Mouse (Mus musculus): ENCODE results near the gene Slc15a1.

Gene Slc15a1

GRCm38 (mm10) chr14:121493712-121494111, 11.3 kb downstream of the Slc15a1 start:
- DNase-seq (ENCODE audit: low spot score in 2 of 2) = no peak

DNA sequence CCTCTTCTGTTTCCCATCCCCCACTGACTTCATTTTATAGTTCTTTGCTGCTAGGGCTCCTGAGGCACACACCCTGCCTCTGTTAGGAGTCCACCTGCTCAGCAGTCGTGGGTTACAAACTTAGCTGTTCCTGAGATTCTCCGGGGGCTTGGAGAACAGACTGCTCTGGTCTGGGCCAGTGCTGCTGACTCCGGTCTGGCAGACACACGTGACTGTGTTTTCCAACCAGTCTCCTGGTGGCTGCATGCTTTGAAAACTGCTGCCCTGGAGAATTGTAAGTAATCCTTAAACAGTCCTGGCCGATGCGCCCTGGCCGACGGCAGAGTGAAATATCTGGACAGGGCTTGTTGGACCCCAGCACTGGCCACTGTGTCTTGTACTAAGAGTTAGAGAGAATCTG, 12.7 kb downstream of the Slc15a1 start:
- DNase-seq (ENCODE audit: low spot score in 2 of 2) = no peak

DNA sequence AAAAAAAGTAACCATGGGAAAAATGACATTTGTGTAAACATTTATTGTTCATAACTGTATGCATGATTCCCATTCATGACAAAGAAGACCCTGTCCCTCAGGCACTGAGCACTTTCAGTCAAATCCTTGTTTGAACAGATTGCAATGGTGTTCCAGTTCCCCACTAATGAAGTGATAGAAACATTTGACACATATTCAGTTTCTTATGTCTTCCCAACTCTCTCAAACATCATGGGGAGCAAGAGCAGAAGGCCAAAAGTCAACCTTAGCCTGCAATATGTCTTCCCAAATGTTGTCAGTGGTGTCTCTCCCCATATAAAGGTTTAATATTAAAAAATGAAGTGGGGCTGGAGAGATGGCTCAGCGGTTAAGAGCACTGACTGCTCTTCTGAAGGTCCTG, 19.3 kb downstream of the Slc15a1 start:
- DNase-seq (ENCODE audit: low spot score in 2 of 2) = no peak

DNA sequence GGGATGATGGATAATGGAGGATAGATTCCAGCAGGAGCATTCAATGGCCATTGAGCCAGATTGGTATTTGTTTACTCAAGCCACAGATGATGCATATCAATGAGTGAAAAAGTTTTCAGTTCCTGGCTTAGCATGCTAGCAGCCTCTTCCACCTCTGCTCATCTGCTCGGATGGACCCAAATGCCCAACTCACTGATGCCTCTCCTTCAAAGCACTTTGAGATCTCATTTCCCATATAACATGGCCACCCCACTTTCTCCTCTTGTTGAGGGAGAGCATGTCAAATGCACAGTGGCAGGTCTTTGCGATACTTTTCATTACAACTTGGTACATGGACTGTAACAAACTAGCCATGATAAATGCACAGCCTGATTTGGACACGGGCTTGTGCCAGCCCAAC, 20.6 kb downstream of the Slc15a1 start:
- DNase-seq (ENCODE audit: low spot score in 2 of 2) = no peak

- no peak for DNase-seq (ENCODE audit: low spot score in 2 of 2)
Measured at GRCm38 (mm10) chr14:121482181-121482580, 22.9 kb downstream of the Slc15a1 start.

DNA sequence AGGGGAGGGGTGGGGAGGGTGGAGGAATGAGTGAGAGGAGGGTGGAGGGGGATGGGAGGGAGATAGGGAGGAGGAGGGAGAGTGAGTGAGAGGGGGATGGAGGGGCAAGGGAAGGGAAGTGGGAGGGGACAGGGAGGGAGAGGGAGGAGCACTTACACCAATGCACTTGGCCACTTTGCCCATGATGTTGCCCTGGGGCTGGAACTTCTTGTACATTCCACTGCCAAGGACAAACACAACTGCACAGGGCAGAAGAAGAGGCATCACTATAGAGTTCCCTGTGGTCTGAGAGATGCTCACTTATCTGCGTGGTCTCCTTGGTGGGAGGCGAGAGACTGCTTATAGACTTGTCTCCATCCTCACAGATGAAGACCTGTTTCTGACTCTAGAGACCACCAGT, 23.5 kb downstream of the Slc15a1 start:
- no peak for DNase-seq (ENCODE audit: low spot score in 2 of 2)

DNA sequence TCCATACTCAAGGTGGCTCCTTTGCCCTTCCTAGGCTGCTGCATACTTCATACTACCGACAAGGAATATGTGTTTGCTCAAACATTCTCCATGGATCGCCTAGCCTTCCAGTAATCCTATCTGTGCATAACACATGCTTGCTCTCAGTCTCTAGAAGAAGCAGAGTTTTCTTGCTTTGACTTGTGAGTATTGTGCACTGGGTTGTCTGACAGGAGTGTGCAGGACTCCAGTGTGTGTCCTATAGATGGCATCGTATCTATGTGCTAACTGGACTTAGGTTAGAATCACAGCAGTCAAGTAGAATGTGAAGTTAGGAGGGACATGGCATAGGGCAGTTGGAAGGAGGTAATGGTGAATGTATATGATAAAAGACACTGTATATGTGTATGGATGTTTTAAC, 26.0 kb downstream of the Slc15a1 start:
- DNase-seq (ENCODE audit: low spot score in 2 of 2) = no peak

DNA sequence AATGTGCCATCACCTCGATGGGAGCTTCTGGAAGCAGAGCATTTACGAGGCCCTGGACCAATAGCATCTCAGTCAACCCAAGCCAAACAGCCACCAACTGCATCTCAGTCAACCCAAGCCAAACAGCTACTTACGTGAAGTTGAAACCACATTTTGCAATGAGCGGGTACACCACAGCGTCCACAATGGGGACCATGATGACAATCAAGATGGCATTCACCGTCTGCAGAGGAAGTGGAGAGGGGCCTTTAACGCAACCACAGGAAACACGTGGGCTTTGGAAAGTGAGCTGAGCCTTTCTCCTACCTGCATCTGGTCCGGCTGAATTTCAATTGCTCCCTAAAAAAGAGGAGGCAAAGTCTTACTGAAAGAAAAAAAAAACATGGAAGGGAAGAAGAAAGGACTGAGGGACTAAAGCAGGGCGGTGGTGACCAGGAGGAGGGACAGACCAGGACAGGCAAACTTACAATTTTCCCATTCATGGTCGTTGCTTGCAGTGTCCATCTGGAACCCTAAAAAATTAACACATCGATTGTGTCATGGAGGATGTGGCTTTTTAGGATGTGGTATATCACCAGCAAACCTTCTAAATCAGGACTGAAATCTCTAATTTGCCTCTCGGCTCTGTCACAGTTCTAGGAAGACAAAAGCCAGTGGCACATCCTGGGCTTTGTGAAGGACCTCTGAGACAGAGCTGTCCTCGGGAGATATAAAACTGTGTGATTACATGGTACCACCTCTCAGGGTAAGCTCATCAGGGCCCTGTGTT, 26.9 kb downstream of the Slc15a1 start:
- no peak for DNase-seq (ENCODE audit: low spot score in 2 of 2)

DNA sequence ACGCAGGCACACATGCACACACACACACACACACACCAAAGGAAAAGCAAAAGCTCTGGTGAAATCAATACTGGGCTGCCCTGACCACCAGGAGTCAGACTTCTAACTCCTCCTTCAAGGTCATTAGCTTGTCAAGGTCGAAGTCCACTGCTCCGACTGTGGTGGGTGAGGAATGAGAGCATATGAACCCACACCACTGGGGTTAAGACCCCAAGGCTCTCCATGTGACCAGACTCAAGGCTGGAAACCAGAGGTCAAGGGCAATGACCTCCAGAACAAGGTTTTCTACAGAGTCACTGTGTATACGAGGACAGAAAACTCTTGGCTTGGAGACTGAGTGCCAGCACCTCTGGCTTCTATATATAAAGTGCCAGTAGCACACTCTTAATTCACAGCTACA, 31.2 kb downstream of the Slc15a1 start:
- DNase-seq (ENCODE audit: low spot score in 2 of 2) = no peak

DNA sequence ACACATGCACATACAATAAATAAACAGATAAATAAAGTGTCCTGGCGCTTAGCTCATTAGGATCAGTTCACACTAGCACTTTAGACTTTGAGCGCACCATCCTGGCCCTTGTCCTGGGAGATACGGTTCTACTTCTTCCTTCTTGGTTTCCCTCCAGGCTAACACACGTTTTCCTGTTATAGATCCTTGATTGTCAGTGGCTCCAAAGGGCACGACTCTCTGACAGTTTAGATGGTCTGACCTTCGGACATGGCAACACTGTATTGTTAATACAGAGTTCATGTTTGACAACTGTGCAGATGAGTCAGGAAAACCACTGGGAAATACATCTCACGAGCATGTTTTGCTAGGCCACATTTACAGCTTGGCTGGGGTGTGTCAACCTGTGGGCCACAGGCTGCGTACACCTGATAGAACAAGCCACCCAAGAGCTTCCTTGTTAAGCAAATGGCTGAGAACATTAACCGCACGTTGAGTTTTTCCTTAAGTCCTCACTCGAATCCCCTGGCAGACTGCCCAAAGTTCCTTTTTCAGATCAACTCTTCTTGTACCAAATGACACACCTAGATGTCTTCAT, 33.4 kb downstream of the Slc15a1 start:
- no peak for DNase-seq (ENCODE audit: low spot score in 2 of 2)

GRCm38 (mm10) chr14:121469601-121470000, 35.5 kb downstream of the Slc15a1 start:
- DNase-seq (ENCODE audit: low spot score in 2 of 2) = no peak

- no peak for DNase-seq (ENCODE audit: low spot score in 2 of 2)
Measured at GRCm38 (mm10) chr14:121467646-121468045, 37.4 kb downstream of the Slc15a1 start.

- no peak for DNase-seq (ENCODE audit: low spot score in 2 of 2)
Measured at GRCm38 (mm10) chr14:121466501-121466900, 38.6 kb downstream of the Slc15a1 start.

DNA sequence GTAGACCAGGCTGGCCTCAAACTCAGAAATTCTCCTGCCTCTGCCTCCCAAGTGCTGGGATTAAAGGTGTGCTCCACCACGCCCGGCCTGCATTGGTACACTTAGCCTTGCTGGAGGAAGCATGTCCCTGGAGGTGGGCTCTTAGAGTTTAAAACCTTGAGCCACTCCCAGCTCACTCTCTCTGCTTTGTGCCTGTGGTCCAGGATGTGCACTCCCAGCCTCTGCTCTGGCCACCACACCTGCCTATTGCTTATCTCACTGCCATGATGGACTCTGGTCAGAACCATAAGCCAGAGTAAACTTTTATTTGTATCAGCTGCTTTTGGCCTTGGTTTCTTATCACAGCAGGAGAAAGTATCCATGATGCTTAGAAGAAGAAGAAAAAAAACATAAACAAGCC, 40.7 kb downstream of the Slc15a1 start:
- no peak for DNase-seq (ENCODE audit: low spot score in 2 of 2)

GRCm38 (mm10) chr14:121462756-121463155, 42.3 kb downstream of the Slc15a1 start:
- DNase-seq (ENCODE audit: low spot score in 2 of 2) = no peak

GRCm38 (mm10) chr14:121460966-121461365, 44.1 kb downstream of the Slc15a1 start:
- DNase-seq (ENCODE audit: low spot score in 2 of 2) = no peak

DNA sequence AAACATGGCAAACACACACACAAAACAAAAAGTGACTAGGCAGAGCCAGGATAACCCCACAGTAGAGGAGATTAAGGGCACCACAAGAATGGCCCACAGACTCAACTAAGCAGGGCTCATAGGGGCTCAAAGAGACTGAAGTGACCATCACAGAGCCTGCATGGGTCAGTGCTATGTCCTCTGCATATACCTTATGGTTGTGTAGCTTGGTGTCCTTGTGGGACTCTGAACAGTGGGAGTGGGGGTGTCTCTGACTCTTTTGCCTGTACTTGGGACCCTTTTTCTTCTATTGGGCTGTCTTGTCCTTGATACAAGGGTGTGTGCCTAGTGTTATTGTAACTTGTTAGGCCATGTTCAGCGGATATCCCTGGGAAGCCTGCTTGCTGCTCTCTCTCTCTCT, 46.5 kb downstream of the Slc15a1 start:
- DNase-seq (ENCODE audit: low spot score in 2 of 2) = no peak

DNA sequence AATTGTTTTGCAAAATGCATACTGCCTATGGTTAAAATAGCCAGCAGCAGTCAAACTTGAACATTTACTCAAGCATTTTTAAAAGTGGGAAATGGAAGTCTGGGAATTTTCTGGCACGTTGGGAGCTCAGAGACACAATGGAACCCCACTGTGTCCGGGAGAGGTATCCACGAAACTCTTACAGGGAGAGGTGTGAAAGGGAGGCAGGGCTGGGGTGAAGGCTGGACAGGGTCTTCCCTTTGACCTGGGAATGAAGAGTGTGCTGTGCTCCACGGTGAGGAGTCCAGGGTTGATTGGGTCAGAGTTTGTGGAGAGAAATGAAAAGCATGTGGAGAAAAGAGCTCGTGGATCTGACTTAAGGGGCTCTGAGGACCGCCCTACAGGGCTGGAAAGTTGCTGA, 47.5 kb downstream of the Slc15a1 start:
- DNase-seq (ENCODE audit: low spot score in 2 of 2) = no peak

- no peak for DNase-seq (ENCODE audit: low spot score in 2 of 2)
Measured at GRCm38 (mm10) chr14:121456416-121457285, 48.4 kb downstream of the Slc15a1 start.

GRCm38 (mm10) chr14:121455976-121456375, 49.1 kb downstream of the Slc15a1 start:
- DNase-seq (ENCODE audit: low spot score in 2 of 2) = no peak

DNA sequence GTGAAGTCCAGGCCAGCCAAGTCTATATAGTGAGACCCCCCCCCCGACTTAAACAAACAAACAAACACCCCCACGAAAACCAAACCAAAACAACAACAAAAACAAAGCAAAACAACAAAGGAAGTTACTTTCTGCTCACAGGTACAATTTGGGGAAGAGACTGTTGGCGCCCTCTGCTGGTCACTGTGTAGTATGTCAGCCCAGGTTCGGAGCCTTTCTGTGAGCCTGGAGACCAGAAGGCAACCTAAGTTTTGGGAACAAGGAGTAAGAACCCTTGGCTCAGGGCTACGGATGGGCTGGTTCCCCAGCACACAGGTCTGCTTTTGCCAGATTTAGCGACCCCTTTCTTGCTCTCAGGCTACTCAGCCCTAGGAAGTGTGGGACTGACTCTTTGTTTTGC, 49.5 kb downstream of the Slc15a1 start:
- peak in 1 of 2 experiments; percentile 68 for DNase-seq (ENCODE audit: low spot score in 2 of 2)

GRCm38 (mm10) chr14:121453130-121453529, 51.9 kb downstream of the Slc15a1 start:
- DNase-seq (ENCODE audit: low spot score in 2 of 2) = no peak

GRCm38 (mm10) chr14:121452227-121452626, 52.8 kb downstream of the Slc15a1 start:
- no peak for DNase-seq (ENCODE audit: low spot score in 2 of 2)
